Mouse (Mus musculus) intestine, embryonic 16.5 days (tissue): ENCODE measurements around the gene Tmem221. TPM values are rescaled to one million over a fixed set of nuclear protein-coding genes. Genes with fewer than 3 reads are reported as not detected.

Source experiments
- ATAC-seq: fragments of 200-750 bp; cut with Nextera tagmentation; 2 replicates; pipeline ENCODE4 v1.8.0; 2017; ENCODE audit warnings: moderate TSS enrichment, moderate library complexity
- H3K27ac ChIP-seq: fragments of 300-500 bp; sonication (generic); 2 replicates; pipeline ENCODE4 v1.5.1; 2014; ENCODE audit warnings: mild to moderate bottlenecking, low read length
- H3K27me3 ChIP-seq: fragments of 300-500 bp; sonication (generic); replicated peaks from 2 replicates; pipeline ENCODE4 v1.6.1; 2014; ENCODE audit warnings: low read length, control low read depth, mixed read lengths; ENCODE audit not compliant: control insufficient read depth, insufficient read depth
- H3K36me3 ChIP-seq: fragments of 300-500 bp; sonication (generic); 2 replicates; pipeline ENCODE4 v1.6.1; 2014; ENCODE audit warnings: low read length, control low read depth; ENCODE audit not compliant: control insufficient read depth, insufficient read depth
- H3K4me1 ChIP-seq: fragments of 300-500 bp; sonication (generic); 2 replicates; pipeline ENCODE4 v1.6.1; 2014; ENCODE audit warnings: low read length, control low read depth, mixed read lengths; ENCODE audit not compliant: control insufficient read depth, insufficient read depth
- H3K4me2 ChIP-seq: fragments of 300-500 bp; sonication (generic); 2 replicates; pipeline ENCODE4 v1.6.1; 2014; ENCODE audit warnings: low read depth, low read length, control low read depth
- H3K4me3 ChIP-seq: fragments of 300-500 bp; sonication (generic); 2 replicates; pipeline ENCODE4 v1.5.1; 2014; ENCODE audit warnings: mild to moderate bottlenecking, low read length
- H3K9ac ChIP-seq: fragments of 300-500 bp; sonication (generic); 2 replicates; pipeline ENCODE4 v1.6.1; 2014; ENCODE audit warnings: low read depth, low read length
- H3K9me3 ChIP-seq: fragments of 300-500 bp; sonication (generic); 2 replicates; pipeline ENCODE4 v1.6.1; 2016; ENCODE audit warnings: low read length, control low read depth; ENCODE audit not compliant: control insufficient read depth
- WGBS: fragments of 180-500 bp; shearing (Covaris S2); extraction: QIAGEN DNeasy Blood & Tissue Kit; methylation state at CpG from one replicate; pipeline ENCODE4 v1.1.7; 2014; 5-methylcytosine and 5-hydroxymethylcytosine counted together
- polyA plus RNA-seq: library from polyadenylated mRNA; unstranded; fragments of >200 nt; fragmentation: Nextera tagmentation; extraction: Ambion mirVana; gene quantifications from 2 replicates; pipeline ENCODE4 v1.2.1, GENCODE M21; 2015

The Tmem221 gene
- polyA plus RNA-seq: 1.3 and 1.8 TPM in 2 replicates

GRCm38 (mm10) chr8:71558071-71558957, at the start of gene Tmem221:
Gene Tmem221 (minus strand): TSS chr8:71558871.
- H3K27me3 ChIP-seq: peaks cover 42% of the 10 kb centered on the region

GRCm38 (mm10) chr8:71604021-71604420, 45.4 kb upstream of the Tmem221 start:
- no peaks in the 10 kb centered on the region for H3K36me3 ChIP-seq
- no peak overlapping the region for H3K4me3 ChIP-seq
- H3K9ac ChIP-seq: no peak overlapping the region
- WGBS: 61% methylated on average over 7 of the region's 7 CpGs
- no peak overlapping the region for H3K27ac ChIP-seq
- H3K4me1 ChIP-seq: peaks cover 15% of the 10 kb centered on the region
- H3K4me2 ChIP-seq: no peak overlapping the region
- peaks cover 7% of the 10 kb centered on the region for H3K27me3 ChIP-seq
- no peaks in the 10 kb centered on the region for H3K9me3 ChIP-seq
- ATAC-seq: no peak

More at GRCm38 (mm10) chr8:71558071-71558957, at the start of gene Tmem221:
- 4% methylated on average over 70 of the region's 70 CpGs for WGBS
- peaks cover 16% of the 10 kb centered on the region for H3K4me1 ChIP-seq
- peak within 1 kb of the TSS; percentile 52 for H3K9ac ChIP-seq
- H3K4me2 ChIP-seq: peak within 1 kb of the TSS; percentile 66
- no peaks in the 10 kb centered on the region for H3K36me3 ChIP-seq
- peak; percentile 54 for ATAC-seq
- H3K9me3 ChIP-seq: no peaks in the 10 kb centered on the region
- H3K4me3 ChIP-seq: peak within 1 kb of the TSS; percentile 42
- no peak within 1 kb of the TSS for H3K27ac ChIP-seq

GRCm38 (mm10) chr8:71602666-71603334, 44.1 kb upstream of the Tmem221 start:
- Histone ChIP-seq H3K4me2 (peak overlapping the region; percentile 48), H3K9ac (peak overlapping the region; percentile 55), H3K27me3 (peaks cover 7% of the 10 kb centered on the region), H3K36me3 (no peaks in the 10 kb centered on the region), H3K27ac (no peak overlapping the region), H3K4me3 (peak overlapping the region; percentile 41), H3K9me3 (no peaks in the 10 kb centered on the region), H3K4me1 (peaks cover 15% of the 10 kb centered on the region)
- ATAC-seq: peak; percentile 90
- WGBS: under 1% methylated on average over 32 of the region's 32 CpGs

- peak overlapping the region; percentile 48 for H3K4me2 ChIP-seq
- no peaks in the 10 kb centered on the region for H3K9me3 ChIP-seq
- peak; percentile 9; the same call in 1 of the 2 replicates for ATAC-seq
- H3K27me3 ChIP-seq: peaks cover 7% of the 10 kb centered on the region
- 4% methylated on average over 64 of the region's 65 CpGs for WGBS
- peak overlapping the region; percentile 41 for H3K4me3 ChIP-seq
- peaks cover 15% of the 10 kb centered on the region for H3K4me1 ChIP-seq
- no peak overlapping the region for H3K27ac ChIP-seq
- peak overlapping the region; percentile 55 for H3K9ac ChIP-seq
- H3K36me3 ChIP-seq: no peaks in the 10 kb centered on the region
Measured at GRCm38 (mm10) chr8:71601939-71602665, 43.4 kb upstream of the Tmem221 start.

- no peak overlapping the region for H3K27ac ChIP-seq
- ATAC-seq: no peak
Measured at GRCm38 (mm10) chr8:71598841-71599240, 40.2 kb upstream of the Tmem221 start.

GRCm38 (mm10) chr8:71598375-71598774, 39.7 kb upstream of the Tmem221 start:
- no peak for ATAC-seq
- no peak overlapping the region for H3K4me3 ChIP-seq
- H3K36me3 ChIP-seq: no peaks in the 10 kb centered on the region

More at GRCm38 (mm10) chr8:71598841-71599240, 40.2 kb upstream of the Tmem221 start:
- Histone ChIP-seq H3K9me3 (no peaks in the 10 kb centered on the region), H3K4me3 (no peak overlapping the region), H3K36me3 (no peaks in the 10 kb centered on the region), H3K9ac (no peak overlapping the region), H3K4me2 (no peak overlapping the region), H3K4me1 (peaks cover 21% of the 10 kb centered on the region), H3K27me3 (peaks cover 7% of the 10 kb centered on the region)
- 90% methylated on average over 5 of the region's 5 CpGs for WGBS

GRCm38 (mm10) chr8:71597451-71597850, 38.8 kb upstream of the Tmem221 start, which contains the start of gene Fam129c:
Gene Fam129c (plus strand): TSS chr8:71597648.
- H3K27ac ChIP-seq: no peak within 1 kb of the TSS
- ATAC-seq: no peak
- peaks cover 6% of the 10 kb centered on the region for H3K27me3 ChIP-seq
- 85% methylated on average over 3 of the region's 3 CpGs for WGBS
- H3K4me2 ChIP-seq: no peak within 1 kb of the TSS
- no peak within 1 kb of the TSS for H3K9ac ChIP-seq
- H3K36me3 ChIP-seq: no peaks in the 10 kb centered on the region
- H3K4me1 ChIP-seq: peaks cover 25% of the 10 kb centered on the region
- H3K4me3 ChIP-seq: no peak within 1 kb of the TSS
- H3K9me3 ChIP-seq: no peaks in the 10 kb centered on the region

More at GRCm38 (mm10) chr8:71598375-71598774, 39.7 kb upstream of the Tmem221 start:
- Histone ChIP-seq H3K27me3 (peaks cover 7% of the 10 kb centered on the region), H3K4me1 (peaks cover 24% of the 10 kb centered on the region), H3K4me2 (no peak overlapping the region), H3K9ac (no peak overlapping the region), H3K9me3 (no peaks in the 10 kb centered on the region), H3K27ac (no peak overlapping the region)

- H3K27ac ChIP-seq: no peak overlapping the region
- peaks cover 18% of the 10 kb centered on the region for H3K4me1 ChIP-seq
- H3K27me3 ChIP-seq: no peaks in the 10 kb centered on the region; the same call in 1 of the 2 replicates
- H3K36me3 ChIP-seq: no peaks in the 10 kb centered on the region
- no peaks in the 10 kb centered on the region for H3K9me3 ChIP-seq
- no peak for ATAC-seq
- H3K4me3 ChIP-seq: no peak overlapping the region
- 79% methylated on average over 4 of the region's 4 CpGs for WGBS
- no peak overlapping the region for H3K4me2 ChIP-seq
- no peak overlapping the region for H3K9ac ChIP-seq
Measured at GRCm38 (mm10) chr8:71596798-71597197, 38.1 kb upstream of the Tmem221 start.

- H3K36me3 ChIP-seq: no peaks in the 10 kb centered on the region
- ATAC-seq: no peak
- no peak overlapping the region for H3K9ac ChIP-seq
- peaks cover 18% of the 10 kb centered on the region for H3K4me1 ChIP-seq
- WGBS: 59% methylated on average over 6 of the region's 6 CpGs
- H3K27ac ChIP-seq: no peak overlapping the region
- H3K9me3 ChIP-seq: no peaks in the 10 kb centered on the region
- no peaks in the 10 kb centered on the region for H3K27me3 ChIP-seq
- no peak overlapping the region for H3K4me2 ChIP-seq
- no peak overlapping the region for H3K4me3 ChIP-seq
Measured at GRCm38 (mm10) chr8:71596384-71596783, 37.7 kb upstream of the Tmem221 start.
